Mouse (Mus musculus): ENCODE measurements around the gene Slco3a1.
"Not testable (repeated sequence)": the region's sequence is repeated elsewhere in the genome, so short reads cannot be mapped to it uniquely, and the experiment has no call there.

Slco3a1 gene

DNA sequence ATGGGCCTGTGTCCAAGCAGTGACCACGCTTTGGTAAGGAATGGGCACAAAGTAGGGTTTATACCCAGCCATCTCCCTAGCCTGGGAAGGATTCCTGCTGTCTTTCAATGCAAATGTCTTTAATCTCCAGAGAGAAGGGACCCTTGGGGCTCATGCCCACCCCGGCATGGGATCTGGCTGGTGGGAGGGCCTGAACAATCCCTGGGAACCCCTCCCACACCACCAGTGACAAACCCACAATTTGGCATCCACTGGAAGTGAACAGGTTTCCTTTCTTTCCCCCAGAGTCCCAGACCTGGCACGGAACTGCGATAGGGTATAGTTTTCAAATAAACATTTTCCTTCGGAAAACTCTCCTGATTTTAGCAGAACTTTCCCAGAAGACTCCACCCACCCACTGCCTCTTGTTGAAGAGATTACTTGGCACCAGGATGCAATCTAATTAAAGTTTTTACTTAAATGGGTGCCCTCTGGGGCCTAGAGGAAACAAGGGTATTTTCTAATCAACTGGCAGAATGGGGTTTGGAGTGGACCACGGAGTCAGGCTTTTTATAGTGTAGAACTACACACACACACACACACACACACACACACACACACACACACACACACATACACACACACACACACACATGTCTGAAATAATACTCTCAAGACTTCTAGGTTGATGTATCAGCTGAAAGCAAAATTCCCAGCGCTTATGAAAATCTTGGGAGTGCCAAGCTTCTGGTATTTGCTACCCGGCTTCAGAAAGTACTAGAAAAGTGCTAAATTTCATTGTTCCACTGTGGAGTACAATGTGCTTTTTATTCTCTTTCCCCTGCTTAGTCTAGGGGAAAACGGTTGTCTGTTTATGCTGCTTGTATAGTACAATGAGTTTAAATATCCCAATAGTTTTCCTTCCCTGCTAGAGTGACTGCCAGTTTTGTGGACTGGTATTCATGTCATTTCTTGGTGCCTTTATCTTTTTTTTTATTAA, 140.6 kb downstream of the Slco3a1 start:
- POLR2A ChIA-PET: no interaction called here
- CTCF ChIA-PET: no interaction called here

DNA sequence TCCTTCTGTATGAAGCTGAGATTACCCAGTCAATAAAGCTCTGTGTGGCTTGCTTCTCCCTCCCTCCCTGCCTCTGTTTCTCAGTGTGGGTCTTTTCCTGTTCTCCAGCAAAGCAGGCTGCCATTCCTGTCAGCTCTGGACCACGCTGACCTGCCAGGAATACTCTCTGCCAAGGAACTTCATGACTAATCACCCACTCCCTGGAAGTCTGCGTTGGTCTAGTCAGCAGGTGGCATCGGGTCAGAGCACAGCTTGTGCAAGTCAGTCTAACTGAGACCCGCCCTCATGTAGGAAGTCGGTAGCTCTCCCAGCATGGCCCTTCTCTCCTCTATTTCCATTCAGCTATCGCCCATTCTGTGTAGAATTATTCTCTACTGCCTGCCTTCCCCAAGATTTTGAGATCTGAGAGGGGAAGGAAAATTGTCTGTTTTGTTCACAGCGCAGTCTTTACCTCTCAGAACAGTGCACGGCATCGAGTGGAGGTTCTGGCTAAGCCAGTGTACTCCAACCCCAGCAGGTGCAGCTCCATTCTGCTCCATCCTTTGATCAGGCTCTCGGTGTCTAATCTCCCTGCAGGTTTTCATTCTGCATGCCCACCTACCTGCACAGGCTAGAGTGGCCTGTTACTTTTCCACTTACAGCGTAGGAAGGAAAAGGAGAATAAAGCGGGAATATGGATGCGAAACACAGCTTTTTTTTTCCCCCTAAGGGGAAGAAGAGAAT, 145.8 kb downstream of the Slco3a1 start:
- POLR2A ChIA-PET: interaction anchor here in 1 of 4 experiments (0.6 kb wide), 2 partner anchors 9 to 824 kb away, joined by 3 to 5 read pairs; no protein-coding TSS in a partner anchor
- CTCF ChIA-PET: interaction anchor here in 2 of 4 experiments (0.6 to 1.2 kb wide), 2 partner anchors 27 to 41 kb away, joined by 3 to 4 read pairs; no protein-coding TSS in a partner anchor

DNA sequence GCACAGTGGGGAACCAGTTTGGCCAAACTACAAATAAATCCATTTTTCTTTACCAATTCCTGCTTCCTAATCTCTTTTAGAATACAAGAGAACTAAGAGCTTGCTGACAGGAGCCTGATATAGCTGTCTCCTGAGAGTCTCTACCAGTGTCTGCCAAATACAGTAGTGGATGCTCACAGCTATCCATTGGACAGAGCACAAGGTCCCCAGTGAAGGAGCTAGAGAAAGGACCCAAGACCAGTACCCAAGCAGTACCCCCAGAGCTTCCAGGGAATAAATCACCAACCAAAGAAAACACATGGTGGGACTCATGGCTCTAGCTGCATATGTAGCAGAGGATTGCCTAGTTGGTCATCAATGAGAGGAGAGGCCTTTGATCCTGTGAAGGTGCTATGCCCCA, 146.7 kb downstream of the Slco3a1 start:
- POLR2A ChIA-PET: not testable (repeated sequence)
- CTCF ChIA-PET: interaction anchor here in 3 of 4 experiments (0.6 to 1.2 kb wide), 3 partner anchors 27 to 752 kb away, joined by 3 to 4 read pairs (median 3); no protein-coding TSS in a partner anchor

DNA sequence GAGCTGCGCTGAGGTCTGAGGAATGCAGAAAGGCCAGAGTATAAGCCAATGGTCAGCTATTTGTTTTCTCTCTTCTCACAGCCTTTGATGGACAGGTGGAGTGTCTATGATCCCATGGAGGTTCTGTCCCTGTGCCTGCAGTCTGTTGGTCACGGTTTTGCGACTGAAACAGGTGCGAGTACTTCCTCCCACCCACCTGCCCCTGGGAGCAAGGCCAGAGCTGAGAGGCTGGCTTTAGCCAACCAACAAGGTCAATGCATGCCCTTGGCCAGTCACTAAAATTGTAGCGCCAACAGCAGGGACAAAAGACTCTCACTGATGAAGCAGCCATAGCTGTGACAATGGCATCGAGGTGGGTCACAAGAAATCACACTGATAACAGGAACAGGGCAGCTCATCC, 154.9 kb downstream of the Slco3a1 start:
- CTCF ChIA-PET: no interaction called here
- POLR2A ChIA-PET: interaction anchor here in 2 of 4 experiments (0.5 to 1.5 kb wide), 2 partner anchors 9 to 202 kb away, joined by 3 to 5 read pairs; no protein-coding TSS in a partner anchor

DNA sequence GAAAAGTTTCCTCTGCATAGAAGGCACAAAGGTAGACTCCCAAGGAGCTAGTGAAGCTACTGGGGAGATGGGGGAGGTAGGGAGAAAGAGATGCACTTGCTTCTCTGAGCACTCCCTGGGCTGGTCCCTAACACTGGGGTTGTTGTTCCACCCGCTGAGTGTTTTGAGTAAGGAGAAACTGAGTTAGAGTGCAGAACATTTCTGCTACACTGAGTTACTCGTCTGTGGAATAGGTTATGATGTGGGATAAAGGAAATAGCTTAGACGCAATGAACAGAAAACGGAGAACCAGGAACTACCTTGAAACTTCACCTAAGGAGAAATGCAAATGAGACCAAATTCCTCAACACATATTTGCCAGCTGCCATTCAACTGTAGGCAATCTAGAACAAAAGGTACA, 155.4 kb downstream of the Slco3a1 start:
- ChIA-PET POLR2A (interaction anchor here in 1 of 4 experiments (1.5 kb wide), 1 partner anchor 9 kb away, joined by 3 read pairs; no protein-coding TSS in a partner anchor), CTCF (no interaction called here)

DNA sequence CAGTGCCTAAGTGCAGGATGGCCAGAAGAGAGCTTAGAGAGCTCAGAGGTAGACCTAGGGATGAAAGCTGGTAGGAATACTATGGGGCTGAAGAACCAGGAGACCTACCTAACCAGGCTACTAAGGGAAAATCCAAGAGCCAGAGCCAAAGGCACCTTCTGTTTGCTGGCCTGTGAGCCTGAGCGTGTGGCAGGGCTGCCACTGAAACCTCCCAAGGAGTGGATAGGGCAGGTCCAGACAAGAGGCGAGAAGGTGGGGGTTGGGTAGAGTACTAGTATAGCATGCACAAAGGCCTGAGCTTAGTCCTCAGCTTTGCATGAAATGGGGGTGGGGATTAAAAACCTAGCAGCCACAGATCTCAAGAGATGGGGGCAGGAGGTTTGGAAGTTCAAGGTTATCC, 156.3 kb downstream of the Slco3a1 start:
- CTCF ChIA-PET: no interaction called here
- POLR2A ChIA-PET: no interaction called here

DNA sequence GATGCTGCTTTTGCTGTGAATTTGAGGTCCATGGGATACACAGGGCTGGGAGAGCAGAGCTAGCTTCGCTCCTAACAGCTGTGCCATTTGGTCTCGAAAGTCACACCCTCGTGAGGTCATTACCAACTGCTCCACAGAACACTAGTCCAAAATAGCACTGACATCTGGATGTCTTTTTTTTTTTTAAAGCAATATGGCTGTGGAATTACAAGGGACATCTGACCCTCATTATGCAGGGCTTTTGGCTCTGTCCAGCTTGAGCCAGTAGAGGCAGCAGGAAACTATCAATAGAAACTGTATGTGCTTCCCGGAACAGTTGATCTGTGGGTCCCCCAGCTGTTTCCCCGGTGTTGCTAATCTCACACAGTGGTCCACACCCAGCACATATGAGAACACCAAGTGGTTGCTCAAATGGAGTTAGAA, 163.1 kb downstream of the Slco3a1 start:
- CTCF ChIA-PET: no interaction called here
- POLR2A ChIA-PET: interaction anchor here in 1 of 4 experiments (0.6 kb wide), 1 partner anchor 214 kb away, joined by 3 read pairs; no protein-coding TSS in a partner anchor

DNA sequence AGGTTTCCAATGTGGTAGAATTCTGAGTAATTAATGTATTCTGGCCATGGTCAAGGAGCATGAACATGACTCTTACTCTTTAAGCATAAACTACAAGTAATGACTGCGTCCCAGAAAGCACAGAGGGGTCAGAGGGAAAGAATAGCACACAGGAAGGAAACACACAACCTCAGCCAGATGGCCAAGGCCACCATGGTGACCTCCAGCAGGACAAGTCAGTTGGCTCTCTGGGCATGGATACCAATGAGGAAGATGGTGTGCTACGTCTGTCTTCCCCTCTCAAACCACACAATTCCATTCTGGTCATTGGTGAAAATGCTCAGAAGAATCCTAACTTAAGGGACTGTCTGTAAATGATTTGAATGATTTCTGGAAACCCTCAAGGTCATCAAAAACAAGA, 165.0 kb downstream of the Slco3a1 start:
- POLR2A ChIA-PET: no interaction called here
- CTCF ChIA-PET: interaction anchor here in 1 of 4 experiments (1.5 kb wide), 1 partner anchor 26 kb away, joined by 3 read pairs; no protein-coding TSS in a partner anchor

DNA sequence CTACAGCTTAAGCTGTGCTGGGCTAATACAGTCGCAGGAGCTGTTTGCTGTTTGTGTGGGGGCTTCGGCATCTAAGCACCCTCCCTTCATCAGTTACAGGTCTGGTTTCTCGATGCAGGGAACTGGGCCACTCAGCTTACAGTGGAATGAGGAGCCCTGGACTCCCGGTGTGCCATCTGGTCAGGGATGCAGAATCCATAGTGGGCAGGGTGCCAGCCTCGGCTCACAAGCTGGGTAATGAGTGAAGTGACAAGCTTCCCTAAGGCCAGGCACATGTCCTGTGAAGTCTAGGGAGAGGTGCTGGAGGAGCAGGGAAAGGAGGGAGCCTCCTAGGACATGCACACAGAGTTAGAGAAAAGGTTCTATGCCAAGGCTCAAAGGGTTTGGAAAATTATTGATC, 168.3 kb downstream of the Slco3a1 start:
- POLR2A ChIA-PET: no interaction called here
- CTCF ChIA-PET: interaction anchor here in 2 of 4 experiments (1.2 to 1.8 kb wide), 2 partner anchors 19 kb away, joined by 6 to 8 read pairs; no protein-coding TSS in a partner anchor

DNA sequence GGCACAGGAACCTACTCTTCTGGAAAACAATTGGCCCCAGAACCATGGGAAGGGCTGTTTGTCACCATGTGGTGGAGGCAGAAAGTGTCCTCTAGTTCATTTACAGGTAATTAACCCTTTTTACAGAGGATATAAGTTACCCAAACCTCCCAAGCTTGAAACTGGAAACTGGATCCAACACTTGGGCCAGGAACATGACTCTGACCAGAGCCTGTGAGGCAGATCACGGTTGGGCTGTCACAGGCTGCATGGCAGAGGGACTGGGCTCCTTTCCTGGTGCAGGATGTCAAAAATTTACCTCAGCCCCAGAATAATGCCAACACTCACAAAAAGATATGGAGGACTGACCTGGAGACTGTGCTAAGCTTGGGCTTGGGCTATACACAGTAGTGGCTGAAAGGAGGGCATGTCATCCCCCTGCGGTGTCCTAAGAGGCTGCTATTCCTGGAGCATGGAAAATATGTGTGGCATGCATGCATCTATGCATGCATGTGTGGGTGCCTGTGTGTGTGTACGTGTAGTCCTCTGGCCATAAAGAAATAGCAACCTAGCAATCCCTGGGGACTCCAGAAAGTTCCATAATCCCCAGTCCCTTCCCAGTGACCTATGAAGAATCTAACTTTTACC, 171.4 kb downstream of the Slco3a1 start:
- POLR2A ChIA-PET: no interaction called here

DNA sequence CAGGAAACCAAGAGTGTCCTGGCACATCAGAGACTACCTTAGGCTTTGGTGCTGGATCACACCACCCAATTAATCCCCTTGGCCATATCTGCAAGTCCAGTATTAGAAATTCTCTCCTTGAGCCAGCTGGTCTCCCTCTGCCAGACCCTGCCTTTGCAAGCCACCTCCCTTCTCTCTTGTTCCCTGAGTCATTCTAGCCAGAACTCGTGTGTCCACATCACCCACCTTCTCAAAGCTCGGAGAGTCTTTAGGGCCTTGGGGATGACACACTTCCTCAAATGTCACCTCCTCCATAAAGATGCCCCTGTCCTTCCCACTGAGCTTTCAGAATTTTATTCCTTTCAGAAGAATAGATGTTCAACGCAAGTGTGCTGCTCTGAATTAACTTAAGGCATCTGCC, 172.3 kb downstream of the Slco3a1 start:
- POLR2A ChIA-PET: no interaction called here
- CTCF ChIA-PET: no interaction called here

More for the DNA sequence above, 171.4 kb downstream of the Slco3a1 start:
- CTCF ChIA-PET: no interaction called here

DNA sequence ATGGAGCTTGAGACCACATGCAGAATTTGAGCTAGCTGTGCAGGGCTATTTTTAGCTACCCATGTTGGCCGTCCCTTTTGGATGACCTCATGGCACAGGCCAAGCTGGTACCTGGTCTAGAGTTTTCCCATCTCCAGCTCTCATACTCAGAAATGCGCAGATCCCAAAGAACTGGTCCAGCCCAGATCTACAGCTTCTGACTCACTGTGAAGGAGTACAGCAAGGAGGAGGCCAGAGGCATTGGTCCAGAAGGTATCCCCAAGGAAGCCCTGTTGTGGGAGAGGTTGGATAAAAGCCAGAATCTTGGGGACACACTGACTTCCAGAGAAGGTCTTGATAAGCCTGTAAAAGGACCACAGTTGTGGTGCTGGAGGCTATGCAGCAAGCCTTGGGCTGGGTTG, 172.7 kb downstream of the Slco3a1 start:
- POLR2A ChIA-PET: no interaction called here
- CTCF ChIA-PET: interaction anchor here in 1 of 4 experiments (1.1 kb wide), 1 partner anchor 26 kb away, joined by 3 read pairs; no protein-coding TSS in a partner anchor

DNA sequence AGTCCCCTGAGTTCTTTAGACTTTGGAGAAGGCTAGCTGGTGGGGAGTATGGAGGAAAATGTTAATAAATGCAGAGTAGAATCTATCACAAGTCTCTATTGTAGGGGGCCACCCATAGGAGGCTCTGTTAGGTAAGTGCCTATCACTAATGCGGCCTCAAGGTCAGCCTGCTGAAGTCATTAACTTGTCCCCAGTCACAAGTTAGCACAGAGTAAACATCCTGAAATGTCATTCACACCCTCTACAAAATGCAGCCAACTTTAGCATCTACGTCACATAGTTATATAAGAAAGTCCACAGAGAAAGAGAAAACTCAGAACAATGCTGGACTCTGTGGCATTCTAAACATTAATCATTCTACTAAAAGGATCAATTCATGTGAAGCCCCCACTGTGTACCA, 173.5 kb downstream of the Slco3a1 start:
- CTCF ChIA-PET: interaction anchor here in 2 of 4 experiments (0.6 to 1.1 kb wide), 2 partner anchors 27 to 1473 kb away, joined by 3 read pairs; no protein-coding TSS in a partner anchor

DNA sequence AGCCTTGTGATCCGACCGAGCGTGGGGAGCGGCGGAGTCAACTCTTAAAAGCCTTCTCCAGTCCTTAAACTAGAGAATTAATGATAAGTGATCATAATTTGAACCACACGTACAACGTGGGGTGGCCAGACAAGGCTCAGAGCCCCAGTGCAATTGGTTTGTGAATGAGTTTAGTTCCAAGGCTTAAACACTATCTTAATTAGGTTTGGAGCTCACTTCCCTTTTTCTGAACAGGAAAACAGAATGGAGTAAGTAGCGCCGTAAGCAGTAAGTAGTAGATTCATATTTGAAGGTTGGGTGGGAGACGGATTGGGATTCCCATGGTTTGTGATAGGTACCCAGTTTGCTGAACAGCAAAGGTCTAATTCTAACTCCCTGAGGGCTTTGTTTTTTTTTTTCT, 176.7 kb downstream of the Slco3a1 start:
- POLR2A ChIA-PET: no interaction called here
- CTCF ChIA-PET: interaction anchor here in 1 of 4 experiments (0.6 kb wide), 1 partner anchor 325 kb away, joined by 3 read pairs; no protein-coding TSS in a partner anchor

More for the DNA sequence above, 173.5 kb downstream of the Slco3a1 start:
- POLR2A ChIA-PET: no interaction called here

DNA sequence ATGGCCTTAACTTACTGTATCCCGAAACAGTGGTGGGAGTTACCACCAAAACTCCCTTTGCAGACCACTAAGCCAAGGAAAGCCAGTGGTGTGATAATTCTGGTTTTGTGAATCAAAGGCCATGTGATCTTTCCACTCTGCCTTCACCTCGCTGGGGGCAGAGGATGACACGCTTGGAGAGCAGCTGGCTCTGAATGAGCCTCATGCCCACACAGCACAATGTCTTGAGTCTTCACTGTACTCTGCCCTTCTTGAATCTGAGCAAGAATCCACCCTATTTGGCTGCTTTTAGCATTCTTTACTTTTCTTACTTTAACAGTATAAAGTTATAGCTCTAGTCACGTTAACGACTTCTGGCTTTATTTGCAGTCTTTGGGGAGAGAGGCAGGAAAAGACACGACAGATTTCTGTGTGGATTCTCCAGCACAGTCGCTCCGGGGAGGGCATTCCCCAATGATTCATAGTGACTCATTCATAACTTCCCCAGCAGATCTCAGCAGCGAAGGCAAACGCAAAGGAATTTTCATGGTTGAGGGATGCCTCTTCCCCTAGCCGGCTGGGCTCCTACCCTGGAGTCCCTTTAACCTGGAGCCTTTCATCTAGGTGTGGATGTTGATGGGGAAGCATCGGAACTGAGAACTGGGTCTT, 178.1 kb downstream of the Slco3a1 start:
- POLR2A ChIA-PET: interaction anchor here in 1 of 4 experiments (1.6 kb wide), 1 partner anchor 18 kb away, joined by 4 read pairs; no protein-coding TSS in a partner anchor
- CTCF ChIA-PET: no interaction called here

DNA sequence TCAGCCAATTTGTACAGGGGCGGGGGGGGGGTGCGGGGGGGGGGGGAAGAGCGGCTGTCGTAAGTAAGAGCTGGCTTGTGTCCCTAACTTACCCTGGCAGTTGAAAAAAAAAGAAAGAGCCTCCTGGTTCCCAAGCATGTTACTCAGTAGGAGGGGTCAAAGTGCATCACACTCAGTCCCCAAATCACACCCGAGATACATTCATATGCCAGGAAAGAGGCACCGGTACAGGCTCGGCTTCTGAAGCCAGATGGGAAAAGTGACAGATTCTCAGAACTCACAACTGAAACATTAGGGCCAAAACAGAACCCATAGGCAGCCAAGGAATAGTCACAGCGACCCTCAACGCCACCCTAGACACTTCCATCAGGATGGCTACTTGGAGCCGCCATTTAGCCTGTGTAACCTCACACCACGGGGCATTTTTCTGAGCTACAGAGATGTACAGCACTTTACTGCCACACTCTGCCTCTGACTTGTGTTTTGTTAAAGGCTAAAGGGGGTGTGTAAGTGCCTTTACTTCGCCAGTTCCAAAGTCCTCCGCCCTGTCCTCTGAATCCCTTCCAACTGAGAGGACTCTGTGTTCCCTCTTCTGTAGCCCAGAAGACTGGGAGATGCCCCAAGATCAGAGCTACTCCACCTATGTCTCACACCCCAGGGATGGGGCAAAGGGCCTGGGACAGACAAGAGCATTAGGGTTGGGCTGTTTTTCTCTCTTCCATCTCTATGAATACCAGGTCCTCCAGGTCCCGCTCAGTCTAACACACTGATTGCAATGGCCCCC, 179.2 kb downstream of the Slco3a1 start:
- POLR2A ChIA-PET: interaction anchor here in 1 of 4 experiments (0.6 to 1.6 kb wide), 2 partner anchors 19 to 96 kb away, joined by 4 read pairs; no protein-coding TSS in a partner anchor
- CTCF ChIA-PET: interaction anchor here in 2 of 4 experiments (0.6 kb wide), 2 partner anchors 17 to 1203 kb away, joined by 3 to 16 read pairs; no protein-coding TSS in a partner anchor

DNA sequence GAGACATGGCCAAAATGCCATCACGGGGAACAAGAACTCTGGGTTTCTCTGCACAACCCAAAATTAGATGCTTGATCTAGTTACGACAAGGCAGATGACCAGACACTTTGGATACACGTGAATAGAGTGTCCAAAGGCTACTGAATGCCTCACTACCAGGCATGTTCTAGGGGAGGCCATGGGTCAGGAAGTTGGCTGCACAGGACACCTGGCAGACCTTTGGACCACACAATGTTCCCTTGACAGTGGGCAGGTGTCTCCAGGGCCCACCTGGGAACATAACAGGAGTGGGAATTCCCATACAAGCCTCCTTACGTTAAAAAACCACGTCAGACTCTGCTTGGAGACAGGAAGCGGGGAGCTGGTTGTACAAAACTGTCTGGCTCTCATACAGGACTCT, 181.5 kb downstream of the Slco3a1 start:
- POLR2A ChIA-PET: no interaction called here

DNA sequence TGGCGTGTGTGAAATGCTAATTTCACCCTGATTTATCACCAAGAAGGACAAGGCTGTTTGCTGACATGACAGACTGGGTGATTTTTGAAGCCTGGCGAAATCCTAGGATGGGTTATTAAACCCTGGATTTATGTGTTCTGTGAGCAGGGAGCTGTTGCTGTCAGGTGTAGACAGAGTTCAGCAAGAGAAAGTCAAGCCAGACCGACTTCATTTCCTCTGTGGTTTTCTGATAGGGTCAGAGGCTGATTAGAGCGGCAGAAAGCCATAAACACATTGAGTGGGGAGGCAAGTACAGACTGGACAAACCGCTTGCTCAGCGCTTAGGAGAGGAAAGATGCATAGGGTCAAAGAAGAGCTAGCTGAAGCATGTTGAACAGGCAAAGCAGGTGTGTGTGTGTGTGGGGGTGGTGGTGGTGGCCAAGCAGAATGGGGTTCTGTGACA, 182.4 kb downstream of the Slco3a1 start:
- CTCF ChIA-PET: interaction anchor here in 1 of 4 experiments (0.9 kb wide), 1 partner anchor 16 kb away, joined by 3 read pairs; no protein-coding TSS in a partner anchor
- POLR2A ChIA-PET: no interaction called here

More for the DNA sequence above, 181.5 kb downstream of the Slco3a1 start:
- CTCF ChIA-PET: interaction anchor here in 1 of 4 experiments (1.0 kb wide), 1 partner anchor 738 kb away, joined by 3 read pairs; no protein-coding TSS in a partner anchor

All from embryonic stem cell, embryonic (primary cell).